Mouse (Mus musculus) G1E (cell line): ENCODE measurements at regions not wholly inside any gene's neighbourhood (a gene's known extent, or its start where the extent isn't known, plus 50 kb on each side); places are given as distances from the start of the nearest gene placed in this dataset.

Source experiments
- ATAC-seq: 2 replicates; pipeline ENCODE4 v1.8.0; 2016; ENCODE audit warnings: mild to moderate bottlenecking; ENCODE audit not compliant: insufficient number of reproducible peaks, poor library complexity, low FRiP score, severe bottlenecking; ENCODE audit errors: extremely low read depth
- DNase-seq: peaks from one replicate; pipeline ENCODE4 v3.0.0; 2012; ENCODE audit warnings: low spot score
- H3K27me3 ChIP-seq: 2 replicates; pipeline ENCODE4 v1.6.1; 2012; ENCODE audit warnings: mild to moderate bottlenecking, low read length, inconsistent platforms; ENCODE audit not compliant: insufficient read depth
- H3K36me3 ChIP-seq: replicated peaks from 2 replicates; pipeline ENCODE3; 2012; ENCODE audit warnings: mild to moderate bottlenecking, inconsistent platforms
- H3K4me1 ChIP-seq: 2 replicates; pipeline ENCODE4 v1.6.1; 2012; ENCODE audit warnings: low read depth, low read length, inconsistent platforms, mixed read lengths; ENCODE audit not compliant: insufficient read depth
- H3K4me3 ChIP-seq: 2 replicates; pipeline ENCODE4 v1.5.1; 2012; ENCODE audit warnings: low read depth, mild to moderate bottlenecking, inconsistent platforms, low read length, moderate library complexity, mixed read lengths
- H3K9me3 ChIP-seq: replicated peaks from 2 replicates; pipeline ENCODE4 v1.6.1; 2012; ENCODE audit warnings: inconsistent platforms
- CTCF ChIP-seq: IDR thresholded peaks from 2 replicates; pipeline ENCODE4 v1.5.1; 2012; ENCODE audit warnings: low read depth, low read length, inconsistent platforms, mixed read lengths
- GATA1 ChIP-seq: IDR thresholded peaks from 2 replicates; pipeline ENCODE4 v1.6.1; 2012; ENCODE audit warnings: borderline replicate concordance, low read length, inconsistent platforms, mixed read lengths
- GATA2 ChIP-seq: IDR thresholded peaks from 2 replicates; pipeline ENCODE4 v1.6.1; 2012; ENCODE audit warnings: low read depth, low read length, inconsistent platforms, borderline replicate concordance
- POLR2AphosphoS5 ChIP-seq: IDR thresholded peaks from 2 replicates; pipeline ENCODE4 v1.6.1; 2012; ENCODE audit warnings: low read depth, low read length, inconsistent platforms; ENCODE audit not compliant: insufficient replicate concordance
- TAL1 ChIP-seq: conservative IDR thresholded peaks from 2 replicates; pipeline ENCODE4 v1.6.1; 2012; ENCODE audit warnings: low read depth, low read length, inconsistent platforms, mixed read lengths

DNA sequence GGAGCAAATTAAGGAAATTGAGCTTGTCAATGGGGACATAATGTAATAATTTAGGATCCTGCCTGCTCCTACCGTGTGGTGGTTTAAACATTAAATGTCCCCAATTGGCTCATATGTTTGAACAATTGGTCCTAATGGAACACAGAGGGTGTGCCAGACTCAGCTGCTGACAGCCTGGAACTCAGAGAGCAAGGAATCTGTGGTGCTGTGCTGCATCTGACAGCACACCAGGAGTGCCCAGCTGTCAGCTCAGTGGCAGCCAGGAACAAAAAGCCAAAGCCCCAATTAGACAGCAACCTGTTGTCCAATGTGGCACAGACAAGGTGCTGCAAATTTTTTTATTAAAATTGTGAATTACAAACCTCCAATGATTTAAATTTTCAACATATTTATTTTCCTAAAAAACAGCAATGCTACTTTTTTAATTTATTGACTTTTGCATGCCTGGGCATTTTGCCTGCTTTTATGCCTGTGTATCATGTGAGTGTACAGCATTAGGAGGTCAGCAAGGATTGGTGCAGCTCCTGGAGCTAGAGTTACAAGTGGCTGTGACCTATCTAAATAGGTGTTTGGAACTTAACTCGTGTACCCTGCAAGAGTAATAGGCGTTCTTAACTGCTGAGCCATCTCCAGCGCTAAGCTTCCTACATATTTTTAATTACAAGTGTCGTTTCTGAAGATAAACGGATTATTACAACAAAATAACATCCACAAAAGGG, 724.5 kb upstream of the Adam24 start:
- H3K9me3 ChIP-seq, result no peaks in the 10 kb centered on the region
- ATAC-seq, result no peak
- H3K27me3 ChIP-seq, result peaks cover 3% of the 10 kb centered on the region; the same call in 1 of the 2 replicates
- no peaks in the 10 kb centered on the region for H3K4me1 ChIP-seq
- no peak overlapping the region for H3K4me3 ChIP-seq
- no peak for TF ChIP-seq TAL1
- TF ChIP-seq GATA2, result no peak
- no peak for TF ChIP-seq POLR2AphosphoS5
- no peak for TF ChIP-seq CTCF
- TF ChIP-seq GATA1, result no peak
- no peaks in the 10 kb centered on the region for H3K36me3 ChIP-seq
- DNase-seq, result no peak

DNA sequence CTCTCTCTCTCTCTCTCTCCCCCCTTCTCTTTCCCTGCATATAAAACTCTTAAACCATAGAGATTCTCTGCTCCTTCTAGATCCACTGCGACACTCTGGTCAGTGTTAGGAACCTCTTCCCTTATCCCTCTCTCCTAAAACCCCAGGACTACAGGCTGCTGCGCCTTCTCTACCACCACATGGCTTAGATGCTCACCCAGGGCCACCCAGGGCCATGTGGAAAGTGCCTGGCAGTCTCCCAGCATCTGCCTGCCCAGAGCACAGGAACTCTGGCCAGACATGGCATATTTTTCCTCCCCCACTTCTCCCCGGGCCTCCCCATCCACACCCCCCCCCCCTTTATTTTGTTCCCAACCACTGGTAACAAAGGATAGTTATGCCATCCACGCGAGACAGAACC, 720.4 kb upstream of the Adam24 start:
- H3K27me3 ChIP-seq, result peaks cover 3% of the 10 kb centered on the region; the same call in 1 of the 2 replicates
- no peaks in the 10 kb centered on the region for H3K36me3 ChIP-seq
- H3K4me3 ChIP-seq, result no peak overlapping the region
- no peak for ATAC-seq
- no peak for DNase-seq
- H3K9me3 ChIP-seq, result no peaks in the 10 kb centered on the region
- TF ChIP-seq CTCF, result no peak
- TF ChIP-seq GATA1, result no peak
- no peak for TF ChIP-seq GATA2
- TF ChIP-seq POLR2AphosphoS5, result no peak
- no peaks in the 10 kb centered on the region for H3K4me1 ChIP-seq

DNA sequence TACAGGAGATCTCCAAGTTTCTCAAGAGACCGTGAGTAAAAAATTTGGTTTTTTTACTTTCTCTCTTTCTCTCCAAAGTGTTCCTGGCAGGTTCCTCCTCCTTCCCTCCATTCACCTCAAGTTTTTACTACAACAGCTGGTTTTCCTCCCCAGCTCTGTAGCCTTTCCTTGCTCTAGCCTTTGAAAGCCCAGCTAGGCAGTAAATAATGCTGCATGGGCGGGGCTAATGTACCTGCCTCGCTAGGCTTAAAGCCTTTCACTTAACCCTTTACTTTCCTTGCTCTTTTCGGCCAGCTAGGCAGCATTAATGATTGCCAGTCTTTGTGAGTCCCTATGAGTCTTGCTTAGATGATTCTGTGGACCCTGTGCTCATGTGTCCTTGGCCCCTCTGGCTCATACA, 720.0 kb upstream of the Adam24 start:
- Histone ChIP-seq H3K4me3 (no peak overlapping the region), H3K4me1 (no peaks in the 10 kb centered on the region), H3K36me3 (no peaks in the 10 kb centered on the region), H3K27me3 (peaks cover 3% of the 10 kb centered on the region; the same call in 1 of the 2 replicates), H3K9me3 (no peaks in the 10 kb centered on the region)
- no peak for DNase-seq
- ATAC-seq, result no peak
- no peak for TF ChIP-seq TAL1
- TF ChIP-seq CTCF, result no peak
- no peak for TF ChIP-seq POLR2AphosphoS5
- no peak for TF ChIP-seq GATA1

DNA sequence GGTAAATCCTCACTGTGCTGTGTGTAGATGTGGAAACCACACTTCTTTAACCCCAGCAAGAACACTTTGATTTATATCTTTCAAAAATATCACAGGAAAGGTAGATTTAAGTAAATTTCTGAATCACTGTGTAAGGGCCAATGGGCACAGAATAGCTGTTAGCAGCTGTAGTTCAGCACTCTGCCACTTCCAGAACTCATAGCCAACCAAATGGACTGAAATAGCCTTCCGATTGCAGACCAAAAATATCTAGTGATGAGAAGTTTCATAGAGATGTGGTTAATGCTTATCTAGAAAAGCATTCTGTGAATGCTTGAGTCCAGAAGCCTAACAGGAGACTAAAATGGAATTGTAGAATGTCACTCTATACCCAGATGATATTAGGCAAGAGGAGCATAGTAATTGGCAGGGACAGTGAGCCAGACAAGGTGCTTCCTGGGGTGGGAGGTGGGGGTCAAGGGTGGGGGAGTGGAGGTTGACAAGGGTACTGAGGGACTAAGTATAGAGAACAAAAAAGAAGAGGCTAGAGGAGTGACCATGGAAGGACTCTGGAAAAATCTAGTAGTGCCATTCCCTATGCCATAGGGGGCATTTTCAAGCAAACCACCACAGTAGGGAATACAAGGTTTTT, 669.6 kb upstream of the Adam24 start:
- no peak for TF ChIP-seq POLR2AphosphoS5
- no peak for TF ChIP-seq GATA2
- TF ChIP-seq TAL1, result no peak
- TF ChIP-seq CTCF, result no peak
- TF ChIP-seq GATA1, result no peak
- H3K36me3 ChIP-seq, result no peaks in the 10 kb centered on the region
- ATAC-seq, result no peak
- no peak for DNase-seq
- H3K27me3 ChIP-seq, result no peaks in the 10 kb centered on the region
- no peak overlapping the region for H3K4me3 ChIP-seq
- no peaks in the 10 kb centered on the region for H3K9me3 ChIP-seq
- no peaks in the 10 kb centered on the region for H3K4me1 ChIP-seq

DNA sequence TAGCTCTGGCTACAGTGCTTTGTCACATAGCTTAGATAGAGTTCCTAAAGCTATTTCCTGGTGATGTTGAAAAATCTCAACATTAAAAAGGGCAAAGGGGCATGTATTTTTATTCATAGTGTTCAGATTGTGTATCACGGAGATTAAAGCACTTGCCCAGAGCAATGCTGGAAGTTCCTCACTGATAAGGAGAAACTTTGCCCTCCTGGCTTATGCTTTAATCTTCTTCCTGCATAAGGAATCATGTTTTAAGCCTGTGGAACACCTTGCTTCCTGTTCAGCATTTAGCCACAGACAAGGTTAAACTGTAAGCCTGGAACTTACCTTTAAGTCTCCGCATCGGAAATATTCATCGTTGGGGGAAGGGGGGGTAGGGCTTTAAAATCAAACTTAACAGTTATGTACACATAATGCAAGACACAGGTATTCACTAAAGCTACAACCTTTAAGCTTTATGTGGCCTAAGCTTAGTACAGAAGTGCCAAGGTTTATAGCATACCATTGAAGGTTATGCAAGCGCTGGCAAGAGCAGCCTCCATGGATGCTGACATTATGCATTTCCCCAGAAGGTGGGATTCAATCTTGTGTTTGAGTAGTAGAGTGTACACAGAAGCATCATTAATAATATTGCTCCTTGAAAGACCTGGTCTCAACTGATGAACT, 655.5 kb upstream of the Adam24 start:
- Histone ChIP-seq H3K36me3 (no peaks in the 10 kb centered on the region), H3K27me3 (no peaks in the 10 kb centered on the region), H3K9me3 (no peaks in the 10 kb centered on the region), H3K4me3 (no peak overlapping the region), H3K4me1 (no peaks in the 10 kb centered on the region)
- TF ChIP-seq GATA2 (no peak), POLR2AphosphoS5 (no peak), GATA1 (no peak), TAL1 (no peak)
- no peak for ATAC-seq
- DNase-seq, result no peak

DNA sequence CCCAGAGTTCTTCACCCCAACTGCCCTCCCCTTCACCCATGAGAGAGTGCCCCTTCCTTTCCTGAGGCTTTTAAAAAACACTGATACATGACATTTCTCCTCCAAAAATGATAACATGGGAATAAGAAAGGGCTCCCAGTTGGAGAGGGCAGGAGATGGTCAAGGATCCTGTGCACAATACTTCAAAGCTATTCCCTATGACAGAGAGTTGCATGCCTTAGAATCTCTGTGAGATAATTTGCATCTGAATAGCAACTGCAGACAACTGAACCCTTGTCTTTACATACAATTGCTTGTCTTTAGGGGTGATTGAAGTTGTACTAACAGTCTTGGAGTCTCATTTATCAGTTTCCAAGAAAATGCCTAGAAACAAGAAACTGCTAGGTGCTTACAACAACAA, 610.7 kb upstream of the Adam24 start:
- ATAC-seq (no peak), DNase-seq (no peak)
- Histone ChIP-seq H3K4me1 (no peaks in the 10 kb centered on the region), H3K36me3 (no peaks in the 10 kb centered on the region), H3K4me3 (no peak overlapping the region), H3K27me3 (no peaks in the 10 kb centered on the region), H3K9me3 (no peaks in the 10 kb centered on the region)
- no peak for TF ChIP-seq GATA1
- TF ChIP-seq CTCF, result no peak
- no peak for TF ChIP-seq POLR2AphosphoS5
- TF ChIP-seq GATA2, result no peak
- TF ChIP-seq TAL1, result no peak
